ENCODE assay signal across 16 mouse cellular contexts in genomic region chr16:91792477-91793196, GRCm38 (mm10).
DNase-seq lines count a peak whose midpoint lies in the region; ATAC-seq and TF ChIP-seq lines count a peak whose summit lies in the region.
"Had no signal": no experiment of that assay in that cellular context is flagged by ENCODE, and none has a peak within 500 bp of the region (broad histone marks: within the 10 kb centered on the region; RNA-seq: fewer than 3 reads in every experiment).

No protein-coding gene starts in this region.

- peaks cover 8% of the 10 kb centered on the region; the same call in 1 of the 2 replicates for H3K4me1 ChIP-seq in hindbrain, embryonic 13.5 days (replicated peaks)
- H3K4me1 ChIP-seq in hindbrain, postnatal 0 days (ENCODE audit: insufficient read depth, low read length) = no peaks in the 10 kb centered on the region
- H3K4me1 ChIP-seq: hindbrain, embryonic 12.5 days; stomach, embryonic 15.5 days had no signal

- peak; percentile 32 for DNase-seq in adrenal gland, postnatal 10 days
- DNase-seq in adrenal gland, postnatal 14 days = no peak
- no peak for DNase-seq in hindbrain, postnatal 0 days (ENCODE audit: low spot score)
- DNase-seq in lung, postnatal 10 days = peak; percentile 14
- DNase-seq in lung, postnatal 36 days = no peak
- no peak for DNase-seq in left cerebral cortex, adult 9 months (ENCODE audit: low spot score in 2 of 2)
- DNase-seq: cerebellum, adult 9-11 months; forebrain, postnatal 0 days; gastrocnemius, postnatal 10 days; lung, embryonic 14.5 days; right cerebral cortex, postnatal 14 days had no signal

- no peak overlapping the region for H3K9ac ChIP-seq in hindbrain, embryonic 13.5 days
- no peak overlapping the region for H3K9ac ChIP-seq in hindbrain, postnatal 0 days (replicated peaks; ENCODE audit: low read length)
- H3K9ac ChIP-seq: forebrain, postnatal 0 days; hindbrain, embryonic 12.5 days; lung, embryonic 14.5 days; midbrain, embryonic 13.5 days; stomach, embryonic 15.5 days had no signal

- no peaks in the 10 kb centered on the region for H3K27me3 ChIP-seq in hindbrain, embryonic 13.5 days
- no peaks in the 10 kb centered on the region for H3K27me3 ChIP-seq in hindbrain, postnatal 0 days (ENCODE audit: insufficient read depth, low read length)
- H3K27me3 ChIP-seq: hindbrain, embryonic 12.5 days; midbrain, embryonic 13.5 days; stomach, embryonic 15.5 days had no signal

- TF ChIP-seq CTCF in hindbrain, postnatal 0 days (IDR thresholded peaks at IDR 0.05; ENCODE audit: low read depth) = no peak

- WGBS in hindbrain, embryonic 13.5 days = 76% methylated on average over 8 of the region's 8 CpGs
- 72% methylated on average over 8 of the region's 8 CpGs for WGBS in hindbrain, postnatal 0 days

- H3K36me3 ChIP-seq in hindbrain, embryonic 13.5 days = peaks cover 46% of the 10 kb centered on the region
- peaks cover 4% of the 10 kb centered on the region; the same call in 1 of the 2 replicates for H3K36me3 ChIP-seq in hindbrain, postnatal 0 days (ENCODE audit: insufficient read depth, low read length)
- H3K36me3 ChIP-seq: stomach, embryonic 15.5 days had no signal

- no peak for ATAC-seq in hindbrain, embryonic 13.5 days (ENCODE audit: low FRiP score)
- ATAC-seq in hindbrain, postnatal 0 days = no peak
- ATAC-seq in inflammation-experienced regulatory T-cells, adult 6 months = no peak
- ATAC-seq: forebrain, postnatal 0 days; midbrain, embryonic 13.5 days had no signal

- 0 out of 2 replicates have a peak overlapping the region, but pooled peaks have one; percentile 2 for H3K27ac ChIP-seq in hindbrain, embryonic 13.5 days
- no peak overlapping the region for H3K27ac ChIP-seq in hindbrain, postnatal 0 days
- H3K27ac ChIP-seq: hindbrain, embryonic 12.5 days; midbrain, embryonic 13.5 days; stomach, embryonic 15.5 days had no signal

- H3K9me3 ChIP-seq in hindbrain, embryonic 13.5 days = no peaks in the 10 kb centered on the region
- H3K9me3 ChIP-seq in hindbrain, postnatal 0 days (ENCODE audit: low read length) = no peaks in the 10 kb centered on the region
- H3K9me3 ChIP-seq: hindbrain, embryonic 12.5 days; midbrain, embryonic 13.5 days; stomach, embryonic 15.5 days had no signal

- H3K4me3 ChIP-seq in hindbrain, embryonic 13.5 days = no peak overlapping the region
- H3K4me3 ChIP-seq in hindbrain, postnatal 0 days (ENCODE audit: low read length) = no peak overlapping the region
- H3K4me3 ChIP-seq: hindbrain, embryonic 12.5 days; midbrain, embryonic 13.5 days; stomach, embryonic 15.5 days had no signal

- no peak overlapping the region for H3K4me2 ChIP-seq in hindbrain, embryonic 13.5 days
- H3K4me2 ChIP-seq in hindbrain, postnatal 0 days (ENCODE audit: low read depth, low read length) = no peak overlapping the region
- H3K4me2 ChIP-seq: hindbrain, embryonic 12.5 days; lung, embryonic 14.5 days; midbrain, embryonic 13.5 days; stomach, embryonic 15.5 days had no signal

Comparison
In these comparisons a context has a peak if more than half of its experiments do, and no peak if none do; other contexts are left out.
1. DNase-seq: peak in adrenal gland, postnatal 10 days (single experiment) and lung, postnatal 10 days (single experiment); none in adrenal gland, postnatal 14 days (single experiment), hindbrain, postnatal 0 days (single experiment), lung, postnatal 36 days (single experiment) and left cerebral cortex, adult 9 months (0 of 2).